Mouse (Mus musculus) ovary, postnatal 10 days (tissue): ENCODE results near the gene Vmn1r12.
"Not testable (repeated sequence)": the region's sequence is repeated elsewhere in the genome, so short reads cannot be mapped to it uniquely, and the experiment has no call there.

Experiments used
- DNase-seq: peaks from one replicate; pipeline ENCODE4 v3.0.0; 2022; ENCODE audit warnings: low spot score

Vmn1r12 gene

GRCm38 (mm10) chr6:57156619-57157018, at the start of gene Vmn1r12:
TSS of gene Vmn1r12 (plus strand) at chr6:57156919.
- DNase-seq = no peak

GRCm38 (mm10) chr6:57109154-57109553, 47.6 kb upstream of the Vmn1r12 start, which contains the start of gene Vmn1r10:
TSS of gene Vmn1r10 (plus strand) at chr6:57109454.
- no peak for DNase-seq

GRCm38 (mm10) chr6:57133155-57133554, 23.6 kb upstream of the Vmn1r12 start, which contains the start of gene Vmn1r11:
TSS of gene Vmn1r11 (plus strand) at chr6:57133455.
- no peak for DNase-seq

GRCm38 (mm10) chr6:57190016-57190415, 33.3 kb downstream of the Vmn1r12 start:
- DNase-seq = not testable (repeated sequence)

GRCm38 (mm10) chr6:57202990-57203389, 46.3 kb downstream of the Vmn1r12 start, which contains the start of gene Vmn1r13:
TSS of gene Vmn1r13 (plus strand) at chr6:57203290.
- DNase-seq = not testable (repeated sequence)
